Mouse (Mus musculus): ENCODE measurements around the gene Zbtb24. TPM values are rescaled to one million over a fixed set of nuclear protein-coding genes. Genes with fewer than 3 reads are reported as not detected.
"Not testable (repeated sequence)": the region's sequence is repeated elsewhere in the genome, so short reads cannot be mapped to it uniquely, and the experiment has no call there.

Zbtb24 gene
- 18.6 and 21.0 TPM in 2 replicates for polyA plus RNA-seq (2014; fragmentation: Nextera tagmentation; extraction: Ambion mirVana)

GRCm38 (mm10) chr10:41450137-41450670, at the start of gene Zbtb24:
Gene Zbtb24, plus strand, starts transcription at chr10:41450383.
- WGBS, result under 1% methylated on average over 48 of the region's 49 CpGs
- 0 out of 2 replicates have a peak within 1 kb of the TSS, but pooled peaks have one; percentile 39 for H3K27ac ChIP-seq (ENCODE audit: low read depth, low read length)

GRCm38 (mm10) chr10:41401097-41401496, 49.1 kb upstream of the Zbtb24 start:
- ATAC-seq (replicated peaks; ENCODE audit: low FRiP score) (no peak), DNase-seq (ENCODE audit: low spot score) (no peak)
- Histone ChIP-seq H3K9me3 (ENCODE audit: control insufficient read depth, low read length) (no peaks in the 10 kb centered on the region), H3K36me3 (ENCODE audit: control insufficient read depth, insufficient read depth, low read length) (no peaks in the 10 kb centered on the region), H3K9ac (ENCODE audit: low read length) (no peak overlapping the region), H3K4me2 (ENCODE audit: low read depth, low read length, severe bottlenecking) (no peak overlapping the region), H3K27me3 (ENCODE audit: control insufficient read depth, insufficient read depth, low read length) (no peaks in the 10 kb centered on the region), H3K27ac (ENCODE audit: low read depth, low read length) (no peak overlapping the region), H3K4me1 (replicated peaks; ENCODE audit: control insufficient read depth, insufficient read depth, low read length) (no peaks in the 10 kb centered on the region), H3K4me3 (ENCODE audit: low read depth, low read length) (no peak overlapping the region)
- 89% methylated on average over 3 of the region's 3 CpGs for WGBS

More at GRCm38 (mm10) chr10:41450137-41450670, at the start of gene Zbtb24:
- H3K4me3 ChIP-seq (ENCODE audit: low read depth, low read length), result peak within 1 kb of the TSS; percentile 84
- H3K4me2 ChIP-seq (ENCODE audit: low read depth, low read length, severe bottlenecking), result peak within 1 kb of the TSS; percentile 70
- no peaks in the 10 kb centered on the region; the same call in 1 of the 2 replicates for H3K36me3 ChIP-seq (ENCODE audit: control insufficient read depth, insufficient read depth, low read length)
- H3K9ac ChIP-seq (ENCODE audit: low read length), result peak within 1 kb of the TSS; percentile 79
- H3K9me3 ChIP-seq (ENCODE audit: control insufficient read depth, low read length), result no peaks in the 10 kb centered on the region
- ATAC-seq (replicated peaks; ENCODE audit: low FRiP score) (peak; percentile 95), DNase-seq (ENCODE audit: low spot score) (peak; percentile 97)
- H3K27me3 ChIP-seq (ENCODE audit: control insufficient read depth, insufficient read depth, low read length), result no peaks in the 10 kb centered on the region
- H3K4me1 ChIP-seq (replicated peaks; ENCODE audit: control insufficient read depth, insufficient read depth, low read length), result no peaks in the 10 kb centered on the region; the same call in 1 of the 2 replicates

GRCm38 (mm10) chr10:41403364-41403763, 46.8 kb upstream of the Zbtb24 start:
- ATAC-seq (replicated peaks; ENCODE audit: low FRiP score) (no peak), DNase-seq (ENCODE audit: low spot score) (no peak)
- Histone ChIP-seq H3K9me3 (ENCODE audit: control insufficient read depth, low read length) (no peaks in the 10 kb centered on the region), H3K4me2 (ENCODE audit: low read depth, low read length, severe bottlenecking) (no peak overlapping the region), H3K36me3 (ENCODE audit: control insufficient read depth, insufficient read depth, low read length) (no peaks in the 10 kb centered on the region), H3K4me1 (replicated peaks; ENCODE audit: control insufficient read depth, insufficient read depth, low read length) (no peaks in the 10 kb centered on the region), H3K9ac (ENCODE audit: low read length) (no peak overlapping the region), H3K27me3 (ENCODE audit: control insufficient read depth, insufficient read depth, low read length) (no peaks in the 10 kb centered on the region), H3K4me3 (ENCODE audit: low read depth, low read length) (no peak overlapping the region), H3K27ac (ENCODE audit: low read depth, low read length) (no peak overlapping the region)
- 81% methylated on average over 2 of the region's 2 CpGs for WGBS

GRCm38 (mm10) chr10:41403893-41404612, 46.1 kb upstream of the Zbtb24 start:
- Histone ChIP-seq H3K36me3 (ENCODE audit: control insufficient read depth, insufficient read depth, low read length) (no peaks in the 10 kb centered on the region), H3K9ac (ENCODE audit: low read length) (no peak overlapping the region), H3K4me1 (replicated peaks; ENCODE audit: control insufficient read depth, insufficient read depth, low read length) (no peaks in the 10 kb centered on the region), H3K9me3 (ENCODE audit: control insufficient read depth, low read length) (no peaks in the 10 kb centered on the region), H3K27ac (ENCODE audit: low read depth, low read length) (no peak overlapping the region), H3K4me2 (ENCODE audit: low read depth, low read length, severe bottlenecking) (no peak overlapping the region), H3K4me3 (ENCODE audit: low read depth, low read length) (no peak overlapping the region), H3K27me3 (ENCODE audit: control insufficient read depth, insufficient read depth, low read length) (no peaks in the 10 kb centered on the region)
- 54% methylated on average over 3 of the region's 3 CpGs for WGBS
- no peak for DNase-seq (ENCODE audit: low spot score)
- no peak for ATAC-seq (replicated peaks; ENCODE audit: low FRiP score)

- not testable (repeated sequence) for ATAC-seq (replicated peaks; ENCODE audit: low FRiP score); H3K4me3 ChIP-seq (ENCODE audit: low read depth, low read length); H3K9me3 ChIP-seq (ENCODE audit: control insufficient read depth, low read length); H3K4me1 ChIP-seq (replicated peaks; ENCODE audit: control insufficient read depth, insufficient read depth, low read length); DNase-seq (ENCODE audit: low spot score); H3K9ac ChIP-seq (ENCODE audit: low read length); H3K27me3 ChIP-seq (ENCODE audit: control insufficient read depth, insufficient read depth, low read length); H3K4me2 ChIP-seq (ENCODE audit: low read depth, low read length, severe bottlenecking); H3K36me3 ChIP-seq (ENCODE audit: control insufficient read depth, insufficient read depth, low read length); H3K27ac ChIP-seq (ENCODE audit: low read depth, low read length)
- WGBS, result 88% methylated on average over 4 of the region's 4 CpGs
Observed at GRCm38 (mm10) chr10:41410176-41410575, 40.0 kb upstream of the Zbtb24 start.

GRCm38 (mm10) chr10:41410821-41411220, 39.4 kb upstream of the Zbtb24 start:
- H3K4me2 ChIP-seq (ENCODE audit: low read depth, low read length, severe bottlenecking); H3K27ac ChIP-seq (ENCODE audit: low read depth, low read length); H3K36me3 ChIP-seq (ENCODE audit: control insufficient read depth, insufficient read depth, low read length); ATAC-seq (replicated peaks; ENCODE audit: low FRiP score); H3K4me1 ChIP-seq (replicated peaks; ENCODE audit: control insufficient read depth, insufficient read depth, low read length); H3K9me3 ChIP-seq (ENCODE audit: control insufficient read depth, low read length); H3K4me3 ChIP-seq (ENCODE audit: low read depth, low read length); DNase-seq (ENCODE audit: low spot score); H3K27me3 ChIP-seq (ENCODE audit: control insufficient read depth, insufficient read depth, low read length); H3K9ac ChIP-seq (ENCODE audit: low read length): not testable (repeated sequence)
- 93% methylated on average over 1 of the region's 1 CpGs for WGBS

GRCm38 (mm10) chr10:41413471-41413870, 36.7 kb upstream of the Zbtb24 start:
- H3K27ac ChIP-seq (ENCODE audit: low read depth, low read length); H3K27me3 ChIP-seq (ENCODE audit: control insufficient read depth, insufficient read depth, low read length); H3K4me1 ChIP-seq (replicated peaks; ENCODE audit: control insufficient read depth, insufficient read depth, low read length); DNase-seq (ENCODE audit: low spot score); H3K4me2 ChIP-seq (ENCODE audit: low read depth, low read length, severe bottlenecking); H3K4me3 ChIP-seq (ENCODE audit: low read depth, low read length); H3K36me3 ChIP-seq (ENCODE audit: control insufficient read depth, insufficient read depth, low read length); H3K9me3 ChIP-seq (ENCODE audit: control insufficient read depth, low read length); ATAC-seq (replicated peaks; ENCODE audit: low FRiP score); H3K9ac ChIP-seq (ENCODE audit: low read length): not testable (repeated sequence)
- 83% methylated on average over 1 of the region's 1 CpGs for WGBS

- not testable (repeated sequence) for ATAC-seq (replicated peaks; ENCODE audit: low FRiP score); H3K27me3 ChIP-seq (ENCODE audit: control insufficient read depth, insufficient read depth, low read length)
- 85% methylated on average over 2 of the region's 2 CpGs for WGBS
Observed at GRCm38 (mm10) chr10:41415368-41415767, 34.8 kb upstream of the Zbtb24 start.

More at GRCm38 (mm10) chr10:41415368-41415767, 34.8 kb upstream of the Zbtb24 start:
- H3K27ac ChIP-seq (ENCODE audit: low read depth, low read length); H3K36me3 ChIP-seq (ENCODE audit: control insufficient read depth, insufficient read depth, low read length); H3K9me3 ChIP-seq (ENCODE audit: control insufficient read depth, low read length); H3K9ac ChIP-seq (ENCODE audit: low read length); H3K4me3 ChIP-seq (ENCODE audit: low read depth, low read length); DNase-seq (ENCODE audit: low spot score); H3K4me2 ChIP-seq (ENCODE audit: low read depth, low read length, severe bottlenecking); H3K4me1 ChIP-seq (replicated peaks; ENCODE audit: control insufficient read depth, insufficient read depth, low read length): not testable (repeated sequence)

Measured in forebrain, embryonic 11.5 days (tissue).